Mouse (Mus musculus) megakaryocyte, adult 5-6 weeks (primary cell): ENCODE data around the gene Gjb5. TPM values are rescaled to one million over a fixed set of nuclear protein-coding genes. Genes with fewer than 3 reads are reported as not detected.

Experiments used
- ATAC-seq: 2 replicates; pipeline ENCODE4 v1.8.0; 2016; ENCODE audit warnings: mild to moderate bottlenecking, inconsistent platforms; ENCODE audit not compliant: poor library complexity, severe bottlenecking
- total RNA-seq, 2 experiments: library from RNA; stranded (forward) in 1 of 2; stranded (reverse) in 1 of 2; fragments of 153-499, 151-499 nt in 1 of 2; fragments of 221-1000, 200-1000 nt in 1 of 2; gene quantifications; 2 replicates each; pipeline versions ENCODE4 v1.2.3 to v1.2.4; 2015 to 2017

The Gjb5 gene
- total RNA-seq, 2 experiments from 2014 or later: not detected

DNA sequence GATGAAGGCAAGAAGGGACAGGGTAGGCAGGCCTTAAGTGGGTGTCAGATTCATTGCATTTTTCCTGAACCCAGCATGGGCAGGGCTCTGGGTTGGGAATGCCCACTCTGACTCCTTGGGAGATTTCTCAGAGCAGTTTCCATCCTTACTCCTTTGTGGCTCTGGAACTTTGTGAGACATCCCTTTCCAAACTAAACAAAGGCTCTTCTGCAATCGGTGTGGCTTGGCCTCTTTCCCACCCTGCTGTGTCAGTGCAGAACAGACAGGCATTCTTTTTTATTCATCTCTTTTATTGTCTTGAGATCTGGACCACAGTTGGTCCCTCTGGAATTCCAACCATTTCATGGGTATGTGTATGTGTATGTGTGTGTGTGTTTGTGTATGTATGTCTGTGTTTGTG is 5.4 kb downstream of the Gjb5 start:
- ATAC-seq: no peak

DNA sequence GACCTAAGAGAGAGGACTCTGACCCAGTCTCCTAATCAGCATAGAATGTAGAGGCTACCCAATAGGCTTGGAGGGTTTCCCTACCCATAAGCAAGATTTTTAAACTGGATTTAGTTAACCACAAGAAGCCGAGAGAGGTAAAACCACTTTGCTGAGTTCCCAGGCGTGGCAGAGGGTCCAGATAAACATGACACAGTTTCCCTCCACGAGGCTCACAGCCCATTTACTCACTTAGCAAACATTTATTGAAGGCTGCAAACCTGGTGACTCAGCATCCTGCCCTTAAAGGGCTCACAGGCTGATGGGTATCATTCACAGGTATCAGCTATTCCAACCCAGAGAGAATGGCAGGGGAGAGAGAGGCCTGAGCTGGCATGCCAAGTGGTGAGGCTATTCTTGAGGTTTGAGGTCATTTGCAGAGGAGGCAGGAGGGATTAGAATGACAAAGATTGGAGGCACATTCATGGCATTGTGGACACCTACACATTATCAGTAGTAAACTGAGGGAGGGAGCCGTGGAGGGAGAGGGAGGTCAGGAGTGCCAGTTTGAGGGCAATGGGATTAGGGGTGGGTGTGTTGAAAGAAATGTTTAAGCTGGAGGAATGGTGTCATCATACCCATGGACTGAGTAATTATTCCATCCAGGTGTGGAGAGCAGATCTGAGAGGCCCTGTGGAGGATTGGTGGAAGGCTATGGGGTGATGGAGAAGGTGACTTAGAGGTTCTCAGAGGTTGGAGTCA is 8.3 kb downstream of the Gjb5 start:
- ATAC-seq: no peak

DNA sequence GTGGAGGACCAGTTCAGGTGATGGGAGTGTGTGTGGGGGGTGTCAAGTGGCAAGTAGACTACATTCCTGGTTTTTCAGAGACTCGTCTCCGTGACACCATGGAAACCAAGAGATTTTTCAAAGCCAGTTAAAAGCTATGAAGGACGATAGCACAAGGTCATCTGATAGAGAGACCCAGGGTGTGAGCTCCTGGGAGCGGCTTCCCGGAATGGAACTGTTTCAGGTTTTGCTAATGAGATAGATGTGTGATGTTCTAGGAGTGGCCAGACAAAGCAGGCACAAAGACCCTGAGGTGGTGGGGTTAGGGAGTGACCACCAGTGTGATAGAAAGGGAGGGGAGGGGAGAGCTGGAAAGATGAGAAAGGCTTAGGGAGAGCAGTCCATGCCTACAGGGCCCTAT is 13.0 kb downstream of the Gjb5 start:
- ATAC-seq: no peak

DNA sequence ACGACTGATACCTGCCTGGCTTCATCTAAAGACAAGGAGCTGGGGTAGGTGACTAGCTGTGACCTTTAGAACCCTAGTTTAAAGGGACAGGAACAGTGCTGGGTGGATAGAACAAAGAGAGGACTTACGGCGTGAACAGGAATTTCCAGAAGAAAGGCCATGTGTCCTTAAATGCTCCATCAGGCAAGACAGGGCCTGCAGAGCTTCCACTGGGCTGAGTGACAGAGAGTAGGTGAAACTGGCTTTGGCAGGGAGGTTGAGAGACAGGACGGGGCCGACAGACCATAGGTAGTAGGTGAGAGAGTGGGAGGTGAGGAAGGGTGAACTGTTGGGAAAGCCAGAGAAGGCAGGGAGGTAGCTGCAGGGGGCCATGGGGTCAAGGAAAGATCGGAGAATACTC is 16.6 kb downstream of the Gjb5 start:
- ATAC-seq: no peak

DNA sequence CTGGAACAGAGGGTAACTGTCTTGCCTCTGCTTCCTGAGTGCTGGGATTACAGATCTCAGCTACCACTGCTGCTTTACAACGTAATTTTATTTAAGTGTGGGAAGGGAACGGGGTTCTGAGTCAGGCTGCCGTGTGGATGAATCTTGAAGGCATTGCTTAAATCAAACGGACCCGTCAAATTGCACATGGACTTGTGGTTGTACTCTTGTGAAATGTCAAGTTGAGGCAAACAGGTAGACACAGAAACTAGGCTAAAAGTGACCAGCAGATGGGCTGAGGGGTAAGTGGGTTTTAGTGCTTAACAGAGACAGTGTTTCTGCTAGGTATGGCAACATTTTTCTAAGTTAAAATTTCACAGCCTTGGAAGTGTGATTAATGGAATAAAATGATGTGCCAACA is 20.3 kb downstream of the Gjb5 start:
- peak; percentile 69 for ATAC-seq

DNA sequence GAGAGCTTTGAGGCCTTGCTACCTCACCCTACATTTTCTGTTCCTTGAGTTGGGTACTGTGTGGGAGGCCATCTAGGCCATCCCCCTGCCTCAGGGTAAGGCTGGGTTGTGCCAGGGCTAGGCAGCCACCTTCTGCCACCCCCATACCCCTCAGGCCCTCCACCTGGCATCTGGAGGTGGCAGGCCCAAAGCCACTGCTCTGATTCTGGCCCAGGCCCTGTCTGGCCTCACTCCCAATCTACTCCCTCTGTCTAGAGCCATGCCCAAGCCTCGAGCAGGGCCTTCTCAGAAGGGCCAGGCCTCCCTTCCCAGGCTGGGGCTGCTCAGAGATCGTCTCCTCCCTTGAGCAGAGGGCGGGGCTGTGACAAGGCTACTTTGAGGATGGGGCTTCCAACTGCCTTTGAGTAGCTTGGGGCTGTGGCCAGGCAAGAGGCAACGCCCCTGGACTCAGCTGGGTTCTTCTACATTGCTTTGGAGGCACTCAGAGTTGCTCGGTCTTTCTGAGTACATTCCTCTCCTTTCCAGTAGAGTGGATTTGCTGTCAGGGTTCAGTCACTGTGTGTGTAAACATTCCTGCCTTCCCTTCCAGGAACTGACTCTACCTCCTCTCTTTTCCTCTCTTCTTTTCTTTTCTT is 23.0 kb downstream of the Gjb5 start:
- ATAC-seq: no peak

DNA sequence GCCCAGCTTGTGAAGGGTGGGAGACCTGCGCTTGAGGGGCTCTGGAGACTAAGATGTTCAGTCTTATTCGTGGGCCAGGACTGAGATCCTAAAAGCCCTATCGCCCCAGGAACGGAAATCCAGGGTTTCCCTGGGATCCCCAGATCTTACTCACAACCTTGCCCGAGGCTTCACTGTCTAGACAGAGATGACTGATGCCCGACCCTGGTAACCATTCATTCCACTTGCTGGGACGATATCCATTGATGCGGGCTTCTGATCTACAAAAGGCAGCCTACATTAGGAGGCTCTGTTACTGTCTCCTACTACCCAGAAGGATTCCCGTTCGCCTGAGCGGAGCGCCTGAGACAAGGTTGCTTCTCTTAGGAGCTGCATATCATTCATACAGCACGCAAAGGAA is 26.8 kb downstream of the Gjb5 start:
- ATAC-seq: no peak

DNA sequence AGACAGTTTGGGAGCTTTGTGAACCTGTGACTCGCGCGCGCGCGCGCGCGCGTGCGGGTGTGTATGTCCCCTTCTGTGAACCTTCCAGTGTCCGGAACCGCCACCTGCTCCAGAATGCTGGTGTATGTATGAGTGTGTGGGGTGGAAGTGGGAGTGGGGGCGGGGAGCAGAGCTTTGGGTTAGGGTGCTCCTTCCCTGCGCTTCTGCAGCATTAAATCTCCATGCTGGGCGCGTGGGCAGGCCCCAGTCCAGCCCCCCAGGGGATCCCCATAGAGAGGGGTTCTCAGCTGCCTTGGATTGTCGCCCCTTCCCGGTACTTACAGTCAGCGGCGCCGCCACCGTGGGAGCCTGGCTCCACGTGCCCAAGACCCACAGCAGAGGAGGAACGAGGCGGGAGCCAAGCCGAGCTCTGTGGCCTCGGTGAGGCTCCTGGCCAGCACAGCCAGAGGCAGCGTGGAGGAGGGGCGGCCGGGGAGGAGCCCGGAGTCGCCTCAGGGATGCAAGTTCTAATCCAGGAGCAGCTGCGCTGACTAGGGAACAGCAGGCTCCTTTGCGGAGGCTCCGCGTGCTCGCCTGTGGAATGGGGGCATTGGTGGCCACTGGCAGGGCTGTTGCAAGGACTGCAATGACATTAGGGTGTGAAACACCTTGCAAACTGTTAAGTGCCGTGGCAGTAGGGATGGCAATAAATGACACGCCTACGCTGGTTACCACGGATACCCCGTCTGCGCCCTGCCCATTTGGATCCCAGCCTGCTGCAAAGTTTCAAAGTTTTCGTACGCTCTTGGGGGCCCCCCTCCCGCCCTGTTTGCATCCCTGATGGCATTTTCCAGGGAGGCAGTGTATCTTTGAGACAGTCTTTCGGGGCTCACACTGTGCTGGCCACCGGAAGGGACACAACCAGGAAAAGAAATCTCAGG is 27.5 kb downstream of the Gjb5 start, which contains the start of gene Gjb3:
TSS of gene Gjb3 (minus strand) at position 664 of the 920 bp plus-strand sequence.
- ATAC-seq: peak; percentile 23

DNA sequence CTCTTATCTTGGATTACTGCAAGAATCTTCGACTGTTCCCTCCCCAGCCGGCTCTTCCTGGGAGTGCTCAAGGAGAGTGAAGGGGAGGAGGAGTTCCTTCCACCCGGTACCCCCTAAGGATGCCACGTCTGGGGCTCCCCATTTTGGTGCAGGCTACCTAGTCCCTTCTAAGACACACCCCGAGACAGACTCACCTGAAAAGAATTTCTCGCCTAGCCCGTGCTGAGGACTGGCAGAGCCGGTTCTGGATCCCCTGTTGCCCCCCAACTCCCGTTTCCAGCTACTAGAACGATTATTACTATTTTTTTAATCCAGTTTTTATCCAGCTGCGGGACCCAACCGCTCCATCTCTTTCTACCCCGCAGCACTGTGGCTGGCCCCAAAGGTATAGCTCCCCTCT is 28.2 kb downstream of the Gjb5 start:
- ATAC-seq: no peak

DNA sequence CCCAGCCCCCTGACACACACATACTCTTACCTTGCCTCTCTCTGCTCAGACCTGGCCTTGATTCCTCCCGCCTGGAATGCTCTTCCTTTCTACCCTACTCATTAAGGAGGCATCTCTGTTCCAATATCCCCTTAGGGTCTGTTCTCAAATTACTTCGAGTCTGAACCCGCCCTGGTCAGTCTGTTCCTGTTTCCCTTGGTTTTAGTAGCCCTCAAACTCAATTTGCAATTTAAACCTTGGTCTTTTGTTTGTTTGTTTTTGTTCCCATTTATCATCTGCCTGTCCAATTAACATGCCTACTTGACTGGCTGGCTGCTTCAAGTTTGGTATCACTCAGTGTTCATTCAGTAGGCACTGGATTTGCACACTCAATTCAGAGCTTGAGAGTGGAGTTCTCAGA is 28.9 kb downstream of the Gjb5 start:
- ATAC-seq: no peak

DNA sequence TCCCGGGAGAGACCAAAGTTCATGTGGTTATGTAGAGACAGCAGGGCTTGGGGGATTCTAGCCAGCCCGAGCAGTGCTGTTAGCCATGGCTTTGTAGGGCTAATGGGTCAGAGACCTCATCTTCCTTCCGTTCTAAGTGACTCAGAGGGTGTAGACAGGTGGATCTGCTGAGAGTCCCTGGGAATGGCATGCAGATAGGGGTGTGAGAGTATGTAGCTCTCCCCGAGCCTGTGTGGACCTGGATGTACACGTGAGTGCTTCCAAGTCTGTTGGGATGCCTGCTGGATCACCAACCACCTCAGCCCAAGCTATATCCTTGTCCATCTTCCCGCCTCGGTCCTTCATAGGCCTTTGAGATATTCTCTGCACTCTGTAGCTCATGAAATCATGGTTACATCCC is 29.6 kb downstream of the Gjb5 start:
- no peak for ATAC-seq

DNA sequence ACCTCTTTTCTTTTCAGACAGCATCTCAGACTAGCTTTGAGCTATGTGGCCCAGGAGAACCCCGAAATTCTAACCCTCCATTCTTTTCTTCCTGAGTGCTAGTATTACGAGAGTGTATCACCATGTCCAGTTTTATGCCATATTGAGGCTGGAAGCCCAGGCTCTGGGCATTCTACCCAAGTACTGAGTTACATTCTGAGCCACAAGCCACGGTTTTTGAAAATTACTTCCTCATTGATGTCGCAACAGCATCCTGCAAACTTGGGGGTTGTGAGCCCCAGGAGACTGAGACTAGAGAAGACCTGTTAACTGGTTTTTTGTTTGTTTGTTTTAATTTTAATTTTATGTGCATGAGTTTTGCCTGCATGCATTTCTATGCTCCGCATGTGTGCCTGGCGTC is 30.2 kb downstream of the Gjb5 start:
- peak; percentile 64 for ATAC-seq

DNA sequence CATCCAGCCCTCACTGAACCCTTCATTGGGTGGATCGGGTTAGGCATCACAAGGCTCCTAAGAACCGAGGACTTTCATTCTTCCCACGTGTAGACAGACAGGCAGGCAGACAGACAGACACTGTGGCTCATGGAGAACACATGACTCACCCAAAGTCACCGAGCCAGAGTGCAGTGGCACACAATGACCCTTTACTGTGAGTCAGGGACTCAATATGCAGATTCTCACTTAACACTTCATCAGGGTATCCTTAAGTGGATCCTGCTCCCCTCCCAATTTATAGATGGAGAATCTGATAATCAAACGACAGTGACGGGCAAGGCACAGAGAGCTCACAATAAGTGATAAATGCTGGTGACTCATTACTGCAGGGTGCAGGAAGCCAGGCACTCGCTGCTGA is 30.7 kb downstream of the Gjb5 start:
- ATAC-seq: no peak

DNA sequence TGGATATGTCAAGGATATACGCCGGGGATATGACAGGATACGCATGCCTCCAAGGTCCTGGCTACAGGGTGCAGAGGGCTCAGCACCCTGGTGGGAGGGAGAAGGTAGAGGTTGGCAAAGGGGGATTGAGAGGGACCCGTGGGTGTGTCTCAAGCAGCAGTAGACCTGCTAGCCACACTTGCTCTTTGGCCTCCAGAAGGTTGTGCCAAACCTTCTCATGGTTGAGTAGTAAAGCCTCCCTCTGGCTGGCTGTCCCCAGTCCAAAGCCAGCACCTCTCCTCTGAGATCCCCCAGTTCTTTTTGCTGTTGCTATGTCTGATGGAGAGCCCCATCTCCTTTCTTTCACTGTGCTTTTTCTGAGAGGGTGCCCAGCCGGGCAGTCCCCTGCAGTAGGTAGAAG is 32.7 kb downstream of the Gjb5 start:
- no peak for ATAC-seq

DNA sequence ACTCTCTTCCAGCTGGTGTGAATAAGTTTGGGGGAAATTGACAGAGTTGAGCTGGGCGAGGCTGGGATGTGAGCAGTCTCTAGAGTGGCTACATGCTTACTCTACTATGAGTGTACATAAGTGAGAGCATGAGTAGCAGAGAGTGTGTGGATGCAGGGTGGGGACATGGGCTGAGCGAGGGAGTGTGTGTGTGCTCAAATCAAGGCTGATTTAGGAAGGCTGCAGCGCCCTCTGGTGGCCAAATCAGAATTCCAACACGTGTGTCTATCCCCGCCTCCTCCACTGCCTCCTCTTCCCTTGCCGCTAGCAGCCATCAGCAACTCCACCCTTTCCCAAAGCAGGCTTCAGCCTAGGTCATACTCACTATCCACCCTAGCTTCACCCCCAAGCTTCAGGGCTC is 33.2 kb downstream of the Gjb5 start:
- ATAC-seq: peak; percentile 80

DNA sequence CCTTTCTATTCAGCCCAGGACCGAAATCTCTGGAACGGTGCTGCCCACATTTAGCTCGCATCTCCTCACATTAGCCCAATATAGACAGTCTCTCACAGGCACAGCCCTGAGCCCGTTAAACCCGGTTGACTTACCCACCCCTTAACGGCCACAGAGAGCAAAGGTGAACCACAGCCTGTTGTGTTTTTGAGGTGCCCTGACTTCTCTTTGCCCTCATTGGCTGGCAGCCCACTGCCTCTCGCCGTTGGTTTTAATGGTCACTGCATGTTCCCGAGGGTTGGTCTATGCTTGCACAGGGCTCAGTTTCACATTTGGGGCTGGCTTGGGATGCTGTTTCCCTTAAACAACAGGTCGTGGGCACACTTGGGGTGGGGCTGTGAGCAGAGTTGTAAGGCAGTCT is 33.7 kb downstream of the Gjb5 start:
- ATAC-seq: no peak

DNA sequence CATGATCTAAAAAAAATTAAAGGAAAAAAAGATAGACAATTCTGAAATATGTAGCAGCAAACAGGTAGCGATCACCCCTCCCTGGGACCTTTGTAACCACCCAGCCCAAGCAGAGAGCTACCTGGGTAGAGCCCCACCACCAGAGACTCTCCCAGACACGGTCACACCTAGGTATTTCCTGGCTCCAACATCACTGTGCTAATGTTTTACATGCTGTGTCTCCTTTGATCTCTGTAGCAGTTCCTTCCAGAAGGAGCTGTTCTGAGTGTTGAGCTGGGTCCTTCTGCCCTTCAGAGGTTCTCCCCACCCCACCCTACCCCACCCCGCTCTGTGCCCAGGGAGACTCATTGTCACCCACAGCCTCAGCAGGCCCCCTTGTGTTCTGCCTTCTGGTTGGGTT is 34.3 kb downstream of the Gjb5 start:
- ATAC-seq: no peak

DNA sequence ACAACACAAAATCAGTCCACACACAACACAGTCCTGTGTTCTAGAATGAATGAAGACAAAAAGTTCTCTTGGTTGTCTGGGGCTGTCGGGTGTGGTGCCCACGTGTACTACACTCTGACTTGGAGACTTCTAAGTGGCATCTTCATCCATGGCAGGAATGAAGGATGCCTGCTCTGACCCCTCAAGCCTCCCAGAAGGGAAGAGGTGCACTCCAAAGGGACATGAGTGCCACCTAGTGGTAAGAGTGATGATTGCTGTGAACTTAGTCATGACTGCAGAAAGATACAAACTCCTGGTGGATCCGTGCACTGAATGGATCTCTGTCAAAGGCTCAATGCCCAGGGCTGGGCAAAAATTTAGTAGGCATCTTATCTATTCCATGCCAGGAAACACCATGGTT is 38.4 kb downstream of the Gjb5 start:
- peak; percentile 76 for ATAC-seq

DNA sequence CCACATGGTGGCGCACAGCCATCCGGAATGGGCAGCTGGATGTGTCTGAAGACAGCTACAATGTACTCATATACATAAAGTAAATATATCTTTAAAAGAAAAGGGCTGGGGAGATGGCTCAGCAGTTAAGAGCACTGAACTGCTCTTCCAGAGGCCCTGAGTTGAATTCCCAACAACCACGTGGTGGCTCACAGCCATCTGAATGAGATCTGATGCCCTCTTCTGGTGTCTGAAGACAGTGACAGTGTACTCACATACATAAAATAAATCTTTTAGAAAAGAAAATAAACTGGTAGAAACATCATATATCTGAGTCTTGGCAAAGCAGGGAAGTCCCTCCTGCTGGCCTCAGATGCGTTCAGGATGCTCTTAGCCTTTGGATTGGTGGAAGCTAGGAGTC is 40.8 kb downstream of the Gjb5 start:
- no peak for ATAC-seq

DNA sequence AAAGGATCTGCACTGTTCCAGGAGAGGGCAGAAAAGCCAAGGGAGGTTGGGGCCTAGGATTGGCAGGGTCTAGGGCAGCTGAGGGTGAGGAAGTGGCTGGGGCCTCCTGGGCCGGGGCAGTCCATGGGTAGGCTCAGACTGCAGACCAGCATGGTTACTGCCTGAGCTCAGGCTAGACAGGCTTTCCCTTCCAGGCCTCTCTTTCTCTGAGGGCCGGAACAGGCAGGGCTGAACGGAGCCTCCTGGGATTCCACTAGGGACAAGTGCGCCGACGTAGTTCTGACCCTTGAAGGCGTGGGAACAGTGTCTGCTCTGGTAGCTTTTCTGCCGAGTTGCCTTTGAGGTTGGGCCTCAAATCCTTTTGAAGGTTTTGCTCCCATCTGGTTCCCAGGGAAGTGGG is 42.2 kb downstream of the Gjb5 start:
- no peak for ATAC-seq

DNA sequence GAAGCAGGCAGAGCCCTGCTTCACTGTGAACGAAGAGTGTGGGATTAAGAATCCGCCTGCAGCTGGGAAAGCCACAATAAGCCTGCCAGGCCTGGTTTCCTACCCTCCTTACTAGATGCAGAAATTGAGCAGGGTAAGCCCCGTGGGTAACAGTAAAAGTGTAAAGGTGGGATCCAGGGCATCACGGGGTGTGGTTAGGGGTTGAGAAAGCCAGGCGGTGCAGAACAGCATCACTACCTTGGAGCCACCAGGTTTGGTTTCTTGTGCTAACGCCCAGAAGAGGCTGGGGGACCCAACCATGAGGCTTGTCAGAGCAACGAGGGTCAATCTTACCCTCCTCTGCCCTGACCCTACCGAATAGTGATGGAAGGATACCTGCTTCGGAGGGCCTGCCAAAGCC is 43.4 kb downstream of the Gjb5 start:
- ATAC-seq: no peak

DNA sequence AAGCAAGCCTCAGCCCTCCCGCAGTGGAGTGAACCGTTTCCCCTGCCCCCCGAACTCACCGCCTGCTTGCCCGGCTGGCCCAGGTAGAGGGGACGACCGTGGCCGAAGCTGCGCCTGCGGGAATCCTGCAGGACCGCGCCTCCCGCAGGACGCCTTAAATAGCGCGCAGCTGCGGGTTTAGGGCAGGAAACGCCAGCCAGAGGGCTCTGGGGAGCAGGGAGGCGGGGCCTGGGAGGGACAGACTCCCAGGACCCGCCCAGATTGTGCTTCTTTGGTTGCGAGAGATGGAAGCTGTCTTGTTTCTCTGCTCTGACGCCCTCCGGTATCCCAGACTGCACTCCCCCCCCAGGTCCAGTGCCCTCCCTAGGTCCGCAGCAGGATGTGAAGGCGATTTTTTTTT is 44.1 kb downstream of the Gjb5 start, which contains the start of gene Gja4:
TSS of gene Gja4 (minus strand) at position 179 of the 400 bp plus-strand sequence.
- ATAC-seq: peak; percentile 87
